9 mouse cellular contexts compared by ENCODE assay signal in the genomic region with DNA sequence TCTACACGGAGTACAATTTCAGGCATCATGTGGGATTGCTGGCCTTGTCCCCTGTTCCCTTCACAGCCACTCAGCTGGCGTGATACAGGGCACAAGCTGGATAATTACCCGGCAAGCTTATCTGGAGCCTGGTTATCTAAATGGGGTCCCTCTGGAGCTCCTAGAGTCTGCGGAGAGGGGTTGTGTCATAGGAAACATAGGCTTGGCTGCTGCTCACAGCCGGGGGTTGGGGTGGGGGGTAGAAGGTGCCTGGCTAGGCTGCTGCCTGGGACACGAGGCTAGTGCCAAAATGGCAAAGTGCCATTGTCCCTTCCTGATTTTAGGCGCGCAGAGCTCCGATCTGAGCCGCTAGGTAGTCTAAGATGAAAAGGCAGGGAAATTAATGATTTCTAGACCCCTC.
DNase-seq lines count a peak whose midpoint lies in the region; ATAC-seq and TF ChIP-seq lines count a peak whose summit lies in the region.
"Had no signal": no experiment of that assay in that cellular context is flagged by ENCODE, and none has a peak within 500 bp of the region (broad histone marks: within the 10 kb centered on the region; RNA-seq: fewer than 3 reads in every experiment).

No protein-coding gene starts in this region.

- peak overlapping the region; percentile 16 for H3K4me3 ChIP-seq in midbrain, embryonic 10.5 days
- H3K4me3 ChIP-seq in midbrain, embryonic 11.5 days (ENCODE audit: low read depth, low read length), result no peak overlapping the region
- H3K4me3 ChIP-seq in intestine, embryonic 15.5 days (replicated peaks), result no peak overlapping the region
- H3K4me3 ChIP-seq in small intestine, adult 2 months (ENCODE audit: low read depth, low read length), result peak overlapping the region; percentile 25

- H3K36me3 ChIP-seq in midbrain, embryonic 10.5 days, result no peaks in the 10 kb centered on the region
- no peaks in the 10 kb centered on the region for H3K36me3 ChIP-seq in midbrain, embryonic 11.5 days (ENCODE audit: control insufficient read depth, insufficient read depth, low read length)
- no peaks in the 10 kb centered on the region for H3K36me3 ChIP-seq in intestine, embryonic 15.5 days
- H3K36me3 ChIP-seq in small intestine, adult 2 months (ENCODE audit: control insufficient read depth, insufficient read depth, low read length), result no peaks in the 10 kb centered on the region

- H3K27ac ChIP-seq in midbrain, embryonic 10.5 days (replicated peaks), result 0 out of 2 replicates have a peak overlapping the region, but pooled peaks have one; percentile 17
- H3K27ac ChIP-seq in midbrain, embryonic 11.5 days (ENCODE audit: low read depth, low read length), result no peak overlapping the region
- H3K27ac ChIP-seq in intestine, embryonic 15.5 days, result no peak overlapping the region
- H3K27ac ChIP-seq in small intestine, adult 2 months (ENCODE audit: insufficient read depth, low read depth, low read length), result peak overlapping the region; percentile 0; the same call in 1 of the 2 replicates

- TF ChIP-seq POLR2A in small intestine, adult 2 months (IDR thresholded peaks at IDR 0.05; ENCODE audit: low read depth, low read length), result no peak

- peaks cover 8% of the 10 kb centered on the region; the same call in 1 of the 2 replicates for H3K4me1 ChIP-seq in midbrain, embryonic 10.5 days
- no peaks in the 10 kb centered on the region for H3K4me1 ChIP-seq in midbrain, embryonic 11.5 days (ENCODE audit: control insufficient read depth, insufficient read depth, low read length)
- peaks cover 18% of the 10 kb centered on the region for H3K4me1 ChIP-seq in intestine, embryonic 15.5 days (replicated peaks)
- H3K4me1 ChIP-seq in small intestine, adult 2 months (ENCODE audit: control insufficient read depth, insufficient read depth, insufficient read length, low read length), result peaks cover 6% of the 10 kb centered on the region; the same call in 1 of the 2 replicates

- peak; percentile 42 for DNase-seq in adrenal gland, adult 2 months
- no peak for DNase-seq in adrenal gland, postnatal 4 days (ENCODE audit: low spot score in 2 of 2)
- DNase-seq in midbrain, embryonic 10.5 days (ENCODE audit: low spot score), result no peak
- DNase-seq in midbrain, embryonic 11.5 days (ENCODE audit: low spot score, missing footprints), result no peak
- no peak for DNase-seq in frontal cortex, postnatal 10 days (ENCODE audit: low spot score in 2 of 2)
- DNase-seq: cerebellum, adult 11 months had no signal

- H3K9ac ChIP-seq in midbrain, embryonic 11.5 days (ENCODE audit: low read length), result no peak overlapping the region
- H3K9ac ChIP-seq in intestine, embryonic 15.5 days, result no peak overlapping the region

- no peaks in the 10 kb centered on the region for H3K9me3 ChIP-seq in midbrain, embryonic 10.5 days (replicated peaks)
- no peaks in the 10 kb centered on the region for H3K9me3 ChIP-seq in midbrain, embryonic 11.5 days (ENCODE audit: control insufficient read depth, low read length)
- H3K9me3 ChIP-seq in intestine, embryonic 15.5 days, result no peaks in the 10 kb centered on the region

- TF ChIP-seq CTCF in small intestine, adult 2 months (IDR thresholded peaks at IDR 0.05; ENCODE audit: extremely low read depth, insufficient read length, insufficient replicate concordance, low read depth, low read length), result no peak

- WGBS in midbrain, embryonic 10.5 days, result 87% methylated on average over 10 of the region's 10 CpGs
- 84% methylated on average over 10 of the region's 10 CpGs for WGBS in midbrain, embryonic 11.5 days
- WGBS in intestine, embryonic 15.5 days, result 60% methylated on average over 10 of the region's 10 CpGs
- 22% methylated on average over 10 of the region's 10 CpGs for WGBS in small intestine, adult 2 months

- ATAC-seq in midbrain, embryonic 11.5 days (ENCODE audit: low FRiP score), result no peak
- no peak for ATAC-seq in intestine, embryonic 15.5 days
- no peak for ATAC-seq in granulocyte monocyte progenitor cell, adult 5-6 weeks (replicated peaks; ENCODE audit: poor library complexity, severe bottlenecking)

- H3K4me2 ChIP-seq in midbrain, embryonic 11.5 days, result no peak overlapping the region
- H3K4me2 ChIP-seq in intestine, embryonic 15.5 days (replicated peaks), result peak overlapping the region; percentile 45

- H3K27me3 ChIP-seq in midbrain, embryonic 10.5 days (ENCODE audit: low read depth, poor library complexity, severe bottlenecking), result no peaks in the 10 kb centered on the region
- no peaks in the 10 kb centered on the region for H3K27me3 ChIP-seq in midbrain, embryonic 11.5 days (ENCODE audit: control insufficient read depth, insufficient read depth, low read length)
- H3K27me3 ChIP-seq in intestine, embryonic 15.5 days (replicated peaks), result no peaks in the 10 kb centered on the region
- H3K27me3 ChIP-seq in small intestine, adult 2 months (ENCODE audit: control insufficient read depth, insufficient read depth, low read length), result no peaks in the 10 kb centered on the region

Comparison
In these comparisons a context has a peak if more than half of its experiments do, and no peak if none do; other contexts are left out.
1. H3K27ac ChIP-seq: peak in midbrain, embryonic 10.5 days (single experiment) and small intestine, adult 2 months (single experiment); none in midbrain, embryonic 11.5 days (single experiment) and intestine, embryonic 15.5 days (single experiment).
2. H3K4me3 ChIP-seq: peak in midbrain, embryonic 10.5 days (single experiment) and small intestine, adult 2 months (single experiment); none in midbrain, embryonic 11.5 days (single experiment) and intestine, embryonic 15.5 days (single experiment).